Mouse (Mus musculus): Measurements from ENCODE around the gene Dner. TPM values are rescaled to one million over a fixed set of nuclear protein-coding genes. Genes with fewer than 3 reads are reported as not detected.

Dner gene
- total and polyA plus RNA-seq, 3 experiments: not detected

GRCm38 (mm10) chr1:84621308-84621707, 74.7 kb downstream of the Dner start:
- Histone ChIP-seq H3K27me3 (ENCODE audit: control insufficient read depth in 1 of 2, insufficient read depth in 2 of 2, low read length in 2 of 2) (no peaks in the 10 kb centered on the region), H3K9ac (ENCODE audit: control insufficient read depth, low read depth, low read length, poor library complexity, severe bottlenecking) (no peak overlapping the region), H3K27ac (ENCODE audit: control insufficient read depth, low read depth, low read length) (no peak overlapping the region), H3K36me3 (ENCODE audit: control insufficient read depth in 1 of 2, insufficient read depth in 2 of 2, low read length in 2 of 2) (no peaks in the 10 kb centered on the region), H3K4me1 (ENCODE audit: control insufficient read depth in 1 of 2, insufficient read depth in 2 of 2, low read length in 2 of 2) (no peaks in the 10 kb centered on the region), H3K4me3 (ENCODE audit: control insufficient read depth in 1 of 2, insufficient read depth in 1 of 2, low read depth in 2 of 2, low read length in 2 of 2) (no peak overlapping the region), H3K9me3 (replicated peaks; ENCODE audit: insufficient read depth, low read length) (no peaks in the 10 kb centered on the region), H3K79me2 (ENCODE audit: control insufficient read depth, insufficient read depth, low read length, poor library complexity) (no peaks in the 10 kb centered on the region)
- TF ChIP-seq NELFE (IDR thresholded peaks at IDR 0.05; ENCODE audit: low read depth, low read length): no peak
- DNase-seq (ENCODE audit: low read depth, low spot score): no peak

- Histone ChIP-seq H3K9me3 (replicated peaks; ENCODE audit: insufficient read depth, low read length) (no peaks in the 10 kb centered on the region), H3K27me3 (ENCODE audit: control insufficient read depth in 1 of 2, insufficient read depth in 2 of 2, low read length in 2 of 2) (no peaks in the 10 kb centered on the region), H3K9ac (ENCODE audit: control insufficient read depth, low read depth, low read length, poor library complexity, severe bottlenecking) (no peak overlapping the region), H3K79me2 (ENCODE audit: control insufficient read depth, insufficient read depth, low read length, poor library complexity) (no peaks in the 10 kb centered on the region), H3K27ac (ENCODE audit: control insufficient read depth, low read depth, low read length) (no peak overlapping the region), H3K4me3 (ENCODE audit: control insufficient read depth in 1 of 2, insufficient read depth in 1 of 2, low read depth in 2 of 2, low read length in 2 of 2) (no peak overlapping the region), H3K36me3 (ENCODE audit: control insufficient read depth in 1 of 2, insufficient read depth in 2 of 2, low read length in 2 of 2) (no peaks in the 10 kb centered on the region), H3K4me1 (ENCODE audit: control insufficient read depth in 1 of 2, insufficient read depth in 2 of 2, low read length in 2 of 2) (no peaks in the 10 kb centered on the region)
- TF ChIP-seq ZC3H11A (IDR thresholded peaks at IDR 0.05; ENCODE audit: low read depth, low read length) (no peak), TBP (IDR thresholded peaks at IDR 0.05; ENCODE audit: low read depth, low read length) (no peak), EP300 (IDR thresholded peaks at IDR 0.05; ENCODE audit: low read depth in 1 of 2, low read length in 2 of 2) (no peak), UBTF (IDR thresholded peaks at IDR 0.05; ENCODE audit: borderline replicate concordance, insufficient read depth, low read depth, low read length) (no peak), MYB (IDR thresholded peaks at IDR 0.05; ENCODE audit: low read depth, low read length) (no peak), ELF1 (IDR thresholded peaks at IDR 0.05; ENCODE audit: low read depth, low read length) (no peak), GABPA (IDR thresholded peaks at IDR 0.05; ENCODE audit: low read depth, low read length) (no peak), JUND (IDR thresholded peaks at IDR 0.05; ENCODE audit: low read depth, low read length) (no peak), TAL1 (IDR thresholded peaks at IDR 0.05; ENCODE audit: low read length) (no peak), ZNF384 (IDR thresholded peaks at IDR 0.05; ENCODE audit: low read depth, low read length) (no peak), ZKSCAN1 (IDR thresholded peaks at IDR 0.05; ENCODE audit: low read depth, low read length) (no peak), MAZ (IDR thresholded peaks at IDR 0.05; ENCODE audit: low read depth, low read length) (no peak), KAT2A (conservative IDR thresholded peaks at IDR 0.05; ENCODE audit: low read depth, low read length) (no peak), GATA1 (IDR thresholded peaks at IDR 0.05; ENCODE audit: low read depth, low read length) (no peak), CTCF (IDR thresholded peaks at IDR 0.05 in 2 of 3, conservative IDR thresholded peaks at IDR 0.05 in 1 of 3; ENCODE audit: control insufficient read depth in 1 of 3, insufficient read depth in 1 of 3, low read depth in 2 of 3, low read length in 3 of 3, poor library complexity in 1 of 3, severe bottlenecking in 1 of 3) (no peak), MAX (IDR thresholded peaks at IDR 0.05; ENCODE audit: low read length) (no peak), SIN3A (IDR thresholded peaks at IDR 0.05; ENCODE audit: low read length) (no peak), BHLHE40 (IDR thresholded peaks at IDR 0.05; ENCODE audit: borderline replicate concordance, low read depth, low read length) (no peak), MAFK (IDR thresholded peaks at IDR 0.05; ENCODE audit: borderline replicate concordance, low read depth, low read length) (no peak)
- DNase-seq (ENCODE audit: low read depth, low spot score): no peak
Observed at GRCm38 (mm10) chr1:84619131-84619760, 76.8 kb downstream of the Dner start.

Measured in MEL (cell line).